Mouse (Mus musculus) embryonic facial prominence, embryonic 11.5 days (tissue): ENCODE measurements around the gene Znrf2. TPM values are rescaled to one million over a fixed set of nuclear protein-coding genes. Genes with fewer than 3 reads are reported as not detected.

ENCODE experiments used
- ATAC-seq: fragments of 200-750 bp; cut with Nextera tagmentation; replicated peaks from 2 replicates; pipeline ENCODE4 v1.8.0; 2017; ENCODE audit warnings: low read depth; ENCODE audit not compliant: insufficient number of reproducible peaks, low FRiP score, low TSS enrichment
- DNase-seq: peaks from one replicate; pipeline ENCODE4 v3.0.0-alpha.2; 2015; ENCODE audit warnings: low spot score
- H3K27ac ChIP-seq: fragments of 300-500 bp; sonication (generic); replicated peaks from 2 replicates; pipeline ENCODE4 v1.5.1; 2014; ENCODE audit warnings: mild to moderate bottlenecking, low read depth, low read length, control low read depth
- H3K27me3 ChIP-seq: fragments of 300-500 bp; sonication (generic); 2 replicates; pipeline ENCODE4 v1.6.1; 2014; ENCODE audit warnings: mild to moderate bottlenecking, low read length, moderate library complexity, mixed read lengths; ENCODE audit not compliant: control insufficient read depth, insufficient read depth
- H3K36me3 ChIP-seq: fragments of 300-500 bp; sonication (generic); replicated peaks from 2 replicates; pipeline ENCODE4 v1.6.1; 2014; ENCODE audit warnings: low read depth, mild to moderate bottlenecking, low read length, moderate library complexity, mixed read lengths; ENCODE audit not compliant: control insufficient read depth, insufficient read depth
- H3K4me1 ChIP-seq: fragments of 300-500 bp; sonication (generic); 2 replicates; pipeline ENCODE4 v1.6.1; 2014; ENCODE audit warnings: low read length, mixed read lengths; ENCODE audit not compliant: control insufficient read depth, insufficient read depth
- H3K4me2 ChIP-seq: fragments of 300-500 bp; sonication (generic); 2 replicates; pipeline ENCODE4 v1.6.1; 2014; ENCODE audit warnings: low read depth, mild to moderate bottlenecking, control low read depth, low read length, moderate library complexity
- H3K4me3 ChIP-seq: fragments of 300-500 bp; sonication (generic); 2 replicates; pipeline ENCODE4 v1.5.1; 2014; ENCODE audit warnings: low read depth, low read length, control low read depth
- H3K9ac ChIP-seq: fragments of 300-500 bp; sonication (generic); replicated peaks from 2 replicates; pipeline ENCODE4 v1.6.1; 2014; ENCODE audit warnings: mild to moderate bottlenecking, control low read depth, low read length
- H3K9me3 ChIP-seq: fragments of 300-500 bp; sonication (generic); replicated peaks from 2 replicates; pipeline ENCODE4 v1.6.1; 2016; ENCODE audit warnings: mild to moderate bottlenecking, low read length, inconsistent platforms, mixed read lengths; ENCODE audit not compliant: control insufficient read depth
- WGBS: fragments of 180-500 bp; shearing (Covaris S2); extraction: QIAGEN DNeasy Blood & Tissue Kit; methylation state at CpG from one replicate; pipeline ENCODE4 v1.1.7; 2014; 5-methylcytosine and 5-hydroxymethylcytosine counted together
- polyA plus RNA-seq: library from polyadenylated mRNA; unstranded; fragments of >200 nt; fragmentation: Nextera tagmentation; extraction: Ambion mirVana; gene quantifications from 2 replicates; pipeline ENCODE4 v1.2.1, GENCODE M21; 2014

The Znrf2 gene
- polyA plus RNA-seq, 1 experiment from 2014 or later: 2.3 TPM

DNA sequence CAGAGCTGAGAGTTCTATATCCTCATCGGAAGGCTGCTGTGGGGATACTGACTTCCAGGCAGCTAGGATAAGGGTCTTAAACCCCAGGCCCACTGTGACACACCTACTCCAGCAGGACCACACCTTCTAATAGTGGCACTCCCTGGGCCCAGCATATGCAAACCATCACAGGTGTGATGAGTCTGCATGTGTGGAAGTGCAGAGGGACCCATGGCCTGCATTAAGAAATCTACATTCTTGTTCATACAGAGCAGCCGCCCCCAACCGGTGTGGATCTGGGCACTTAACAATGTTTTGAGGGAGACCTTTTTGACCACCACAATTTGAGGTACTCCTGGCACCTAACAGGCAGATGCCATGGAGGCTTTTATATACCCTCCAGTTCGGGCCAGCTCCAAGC is 114.9 kb downstream of the Znrf2 start:
- no peak overlapping the region for H3K27ac ChIP-seq
- H3K4me3 ChIP-seq: no peak overlapping the region
- DNase-seq (no peak), ATAC-seq (no peak)
- no peaks in the 10 kb centered on the region for H3K4me1 ChIP-seq
- no peaks in the 10 kb centered on the region for H3K36me3 ChIP-seq
- 92% methylated on average over 4 of the region's 4 CpGs for WGBS
- no peak overlapping the region for H3K4me2 ChIP-seq
- H3K9me3 ChIP-seq: no peaks in the 10 kb centered on the region
- H3K9ac ChIP-seq: no peak overlapping the region
- no peaks in the 10 kb centered on the region for H3K27me3 ChIP-seq

DNA sequence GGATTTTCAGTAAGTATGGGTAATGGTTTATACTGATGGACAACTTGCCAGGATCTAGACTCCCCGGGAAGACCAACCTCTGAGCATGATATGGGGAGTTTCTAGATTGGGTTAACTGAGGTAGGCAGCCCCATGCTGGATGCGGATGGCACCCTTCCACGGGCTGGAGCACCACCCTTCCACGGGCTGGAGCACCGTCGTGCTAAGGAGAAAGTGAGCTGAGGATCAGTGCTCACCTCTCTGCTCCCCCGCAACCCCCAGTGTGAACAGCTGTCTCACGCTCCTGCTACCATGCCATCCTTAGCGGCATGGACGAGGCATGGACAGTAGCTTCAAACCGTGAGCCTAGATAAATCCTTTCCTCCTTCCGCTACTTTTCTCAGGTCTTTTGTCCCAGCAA is 115.8 kb downstream of the Znrf2 start:
- ATAC-seq (no peak), DNase-seq (no peak)
- Histone ChIP-seq H3K4me1 (no peaks in the 10 kb centered on the region), H3K4me2 (no peak overlapping the region), H3K4me3 (no peak overlapping the region), H3K36me3 (no peaks in the 10 kb centered on the region), H3K27ac (no peak overlapping the region), H3K9me3 (no peaks in the 10 kb centered on the region), H3K27me3 (no peaks in the 10 kb centered on the region), H3K9ac (no peak overlapping the region)
- WGBS: 94% methylated on average over 12 of the region's 12 CpGs

DNA sequence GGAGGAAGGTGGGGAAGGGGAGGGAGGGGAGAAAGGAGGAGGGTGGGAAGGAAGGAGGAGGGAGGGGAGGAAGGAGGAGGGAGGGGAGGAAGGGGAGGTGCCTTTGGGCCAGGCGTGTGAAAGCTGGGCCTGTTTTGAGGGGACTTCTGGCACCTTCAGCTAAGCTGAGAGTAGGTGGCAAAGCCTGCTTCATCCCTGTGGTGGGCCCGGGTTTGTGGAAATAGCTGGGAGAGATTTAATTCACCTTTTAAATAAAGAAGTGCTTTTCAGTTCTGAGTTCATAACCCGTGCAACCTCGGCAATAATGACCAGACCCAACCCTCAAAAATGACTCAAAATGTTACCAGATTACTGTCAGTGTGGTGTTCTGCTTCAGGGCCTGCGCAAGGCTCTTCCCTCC is 116.5 kb downstream of the Znrf2 start:
- Histone ChIP-seq H3K9ac (no peak overlapping the region), H3K4me2 (no peak overlapping the region), H3K27me3 (no peaks in the 10 kb centered on the region), H3K27ac (no peak overlapping the region), H3K4me3 (no peak overlapping the region), H3K9me3 (no peaks in the 10 kb centered on the region), H3K4me1 (no peaks in the 10 kb centered on the region), H3K36me3 (no peaks in the 10 kb centered on the region)
- no peak for ATAC-seq
- WGBS: 84% methylated on average over 5 of the region's 5 CpGs
- DNase-seq: no peak

DNA sequence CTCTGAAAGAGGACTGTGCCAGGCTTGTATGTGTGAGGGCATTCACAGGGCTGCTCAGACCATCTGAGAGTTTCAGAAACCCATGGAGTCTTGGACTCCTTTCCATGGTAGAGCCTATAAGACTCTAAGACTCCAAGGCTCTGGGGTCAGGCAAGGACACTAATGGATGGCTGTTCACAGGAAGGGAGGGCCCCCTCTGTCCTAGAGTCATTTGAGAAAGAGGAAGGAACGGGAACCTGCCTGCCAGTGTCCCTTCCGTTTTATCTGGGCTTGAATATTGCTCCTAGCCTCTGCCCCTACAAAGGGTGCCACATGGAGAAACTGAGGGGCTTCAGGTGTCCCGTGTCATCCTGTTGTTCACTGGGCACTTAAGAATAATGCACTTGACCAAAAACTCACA is 117.2 kb downstream of the Znrf2 start:
- WGBS: 68% methylated on average over 3 of the region's 3 CpGs

DNA sequence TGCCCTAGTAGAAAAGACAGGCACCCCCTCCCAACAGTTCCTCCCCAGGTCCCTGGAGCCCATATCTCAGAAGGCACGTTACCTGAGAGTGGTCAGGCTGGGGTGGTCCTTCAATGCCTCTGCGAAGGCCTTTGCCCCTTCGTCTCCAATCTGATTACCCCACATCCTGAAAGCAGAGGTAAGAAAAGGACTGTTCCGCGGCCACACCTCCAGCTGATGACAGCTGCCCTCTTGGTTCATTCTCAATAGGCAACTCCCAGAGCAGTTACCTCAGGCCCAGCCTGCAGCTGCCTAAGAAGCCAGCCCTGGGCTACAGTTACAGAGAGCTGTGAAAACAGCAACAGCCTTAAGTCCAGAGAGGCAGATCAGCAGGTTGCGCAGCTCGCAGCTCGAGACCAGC is 117.6 kb downstream of the Znrf2 start:
- Histone ChIP-seq H3K27me3 (no peaks in the 10 kb centered on the region), H3K27ac (no peak overlapping the region), H3K9me3 (no peaks in the 10 kb centered on the region), H3K4me3 (no peak overlapping the region), H3K4me2 (no peak overlapping the region), H3K36me3 (no peaks in the 10 kb centered on the region), H3K9ac (no peak overlapping the region), H3K4me1 (no peaks in the 10 kb centered on the region)
- DNase-seq (no peak), ATAC-seq (no peak)
- 87% methylated on average over 8 of the region's 8 CpGs for WGBS

More for the DNA sequence above, 117.2 kb downstream of the Znrf2 start:
- DNase-seq: no peak
- Histone ChIP-seq H3K4me3 (no peak overlapping the region), H3K4me2 (no peak overlapping the region), H3K9ac (no peak overlapping the region), H3K27ac (no peak overlapping the region), H3K36me3 (no peaks in the 10 kb centered on the region), H3K4me1 (no peaks in the 10 kb centered on the region), H3K9me3 (no peaks in the 10 kb centered on the region), H3K27me3 (no peaks in the 10 kb centered on the region)
- no peak for ATAC-seq

DNA sequence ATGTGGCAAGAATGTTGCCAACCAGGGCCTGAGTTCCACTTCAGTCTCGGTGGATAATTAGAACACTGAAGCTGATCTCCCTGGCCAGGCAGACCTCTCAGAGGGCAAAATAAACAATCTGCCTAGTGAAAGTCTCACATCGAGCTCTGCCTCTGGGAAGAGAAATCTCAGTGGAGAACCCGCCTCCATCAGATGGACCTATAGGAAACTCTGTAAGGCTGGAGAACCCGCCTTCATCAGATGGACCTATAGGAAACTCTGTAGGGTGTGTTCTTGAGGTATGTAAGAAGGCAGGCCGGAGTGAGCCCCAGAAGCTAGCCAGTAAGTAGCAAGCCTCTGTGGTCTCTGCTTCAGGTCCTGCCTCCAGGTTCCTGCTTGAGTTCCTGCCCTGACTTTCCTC is 118.2 kb downstream of the Znrf2 start:
- no peak for DNase-seq
- Histone ChIP-seq H3K27ac (no peak overlapping the region), H3K27me3 (no peaks in the 10 kb centered on the region), H3K4me2 (no peak overlapping the region), H3K36me3 (no peaks in the 10 kb centered on the region), H3K4me3 (no peak overlapping the region), H3K4me1 (no peaks in the 10 kb centered on the region), H3K9ac (no peak overlapping the region), H3K9me3 (no peaks in the 10 kb centered on the region)
- ATAC-seq: no peak
- 68% methylated on average over 5 of the region's 5 CpGs for WGBS

DNA sequence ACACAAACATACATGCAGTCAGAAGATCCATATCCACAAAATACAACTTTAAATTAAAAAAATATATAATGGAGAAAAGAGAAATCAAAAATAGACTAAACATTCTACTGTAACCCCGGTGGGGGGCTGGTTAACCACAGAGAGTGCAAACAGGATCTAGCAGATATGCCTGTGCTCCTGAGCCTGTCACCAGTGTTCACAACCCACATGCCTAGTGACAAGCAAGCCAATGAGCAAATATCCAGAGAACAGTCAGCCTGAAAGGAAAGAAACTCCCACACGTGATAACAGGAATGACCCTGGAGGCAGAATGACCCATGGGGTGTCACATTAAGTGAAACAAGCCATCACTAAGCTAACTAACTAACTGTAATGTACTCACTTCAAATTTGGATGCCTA is 119.8 kb downstream of the Znrf2 start:
- no peak for ATAC-seq
- WGBS: 78% methylated on average over 2 of the region's 2 CpGs
- Histone ChIP-seq H3K27me3 (no peaks in the 10 kb centered on the region), H3K27ac (no peak overlapping the region), H3K9ac (no peak overlapping the region), H3K36me3 (no peaks in the 10 kb centered on the region), H3K4me2 (no peak overlapping the region), H3K4me1 (no peaks in the 10 kb centered on the region), H3K4me3 (no peak overlapping the region), H3K9me3 (no peaks in the 10 kb centered on the region)
- DNase-seq: no peak

DNA sequence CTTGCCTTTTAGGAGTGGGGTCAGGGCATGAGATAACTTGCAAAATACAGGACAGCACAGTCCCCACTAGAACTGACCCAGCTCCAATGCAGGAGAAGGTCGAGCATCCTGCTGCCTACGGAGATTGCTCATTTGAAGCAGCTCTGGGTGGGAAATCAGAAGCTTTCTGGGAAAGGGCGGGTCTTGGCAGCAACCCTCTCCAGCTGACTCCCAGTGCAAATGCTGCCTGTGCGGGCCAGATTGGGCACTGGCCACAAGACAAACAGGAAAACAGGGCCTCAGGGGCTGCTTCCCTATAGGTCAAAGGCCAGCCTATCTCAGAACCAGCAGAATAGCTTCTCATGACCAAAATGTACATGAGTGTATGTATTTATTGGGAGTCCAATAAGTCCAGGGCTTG is 122.9 kb downstream of the Znrf2 start:
- H3K4me3 ChIP-seq: no peak overlapping the region
- H3K4me1 ChIP-seq: peaks cover 3% of the 10 kb centered on the region; the same call in 1 of the 2 replicates
- no peaks in the 10 kb centered on the region for H3K36me3 ChIP-seq
- DNase-seq: no peak
- peaks cover 6% of the 10 kb centered on the region for H3K27me3 ChIP-seq
- 55% methylated on average over 4 of the region's 4 CpGs for WGBS
- ATAC-seq: no peak
- no peak overlapping the region for H3K9ac ChIP-seq
- no peak overlapping the region for H3K4me2 ChIP-seq
- no peak overlapping the region for H3K27ac ChIP-seq
- no peaks in the 10 kb centered on the region for H3K9me3 ChIP-seq
